Mouse (Mus musculus): Measurements from ENCODE around the gene Slc24a4.

The Slc24a4 gene

GRCm38 (mm10) chr12:102284618-102285159 is 156.2 kb downstream of the Slc24a4 start:
- no peak for TF ChIP-seq GATA4 (IDR thresholded peaks at IDR 0.05; ENCODE audit: insufficient replicate concordance, low read length)

DNA sequence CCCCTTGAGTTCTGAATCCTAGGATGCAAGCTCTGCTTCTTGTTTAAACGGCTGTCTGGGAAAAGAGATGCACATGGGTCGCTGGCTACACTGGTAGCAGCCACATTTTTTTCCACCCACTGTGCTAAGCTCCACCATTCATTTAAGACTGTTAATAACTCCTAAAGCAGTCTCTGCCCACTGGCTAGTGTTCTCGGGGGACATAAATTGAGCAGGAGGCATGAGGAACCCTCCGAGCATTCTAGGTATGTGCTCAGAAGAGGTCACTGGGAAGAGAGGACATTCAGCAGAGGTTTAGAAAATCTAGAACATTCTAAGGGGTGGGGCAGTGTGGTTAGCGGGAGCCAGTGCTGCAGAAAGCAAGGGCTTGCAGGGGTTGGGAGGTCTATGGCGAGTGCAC is 156.8 kb downstream of the Slc24a4 start:
- no peak for TF ChIP-seq GATA4 (IDR thresholded peaks at IDR 0.05; ENCODE audit: insufficient replicate concordance, low read length)

DNA sequence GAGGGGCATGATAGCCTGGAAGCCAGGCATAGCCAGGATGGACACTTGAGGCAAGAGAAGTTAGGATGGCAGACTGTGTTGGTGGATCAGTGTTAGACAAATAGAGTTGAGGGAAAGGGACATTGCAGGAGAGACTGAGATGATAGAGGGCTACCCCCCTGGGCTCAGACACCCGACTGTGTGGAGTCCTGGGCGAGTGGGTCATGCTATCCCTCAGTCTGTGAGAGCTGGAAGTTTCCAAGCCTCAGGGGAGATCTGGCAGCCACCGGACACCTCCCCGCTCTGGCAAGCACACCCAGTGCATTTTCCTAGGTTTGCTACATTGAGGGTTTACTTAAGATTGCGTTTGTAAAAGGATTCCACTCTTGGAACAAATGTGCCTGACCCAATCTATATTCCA is 157.2 kb downstream of the Slc24a4 start:
- no peak for TF ChIP-seq GATA4 (IDR thresholded peaks at IDR 0.05; ENCODE audit: insufficient replicate concordance, low read length)

- TF ChIP-seq GATA4 (IDR thresholded peaks at IDR 0.05; ENCODE audit: insufficient replicate concordance, low read length): peak; percentile 18; the same call in 1 of the 2 replicates
Observed at GRCm38 (mm10) chr12:102286681-102287414, 158.3 kb downstream of the Slc24a4 start.

DNA sequence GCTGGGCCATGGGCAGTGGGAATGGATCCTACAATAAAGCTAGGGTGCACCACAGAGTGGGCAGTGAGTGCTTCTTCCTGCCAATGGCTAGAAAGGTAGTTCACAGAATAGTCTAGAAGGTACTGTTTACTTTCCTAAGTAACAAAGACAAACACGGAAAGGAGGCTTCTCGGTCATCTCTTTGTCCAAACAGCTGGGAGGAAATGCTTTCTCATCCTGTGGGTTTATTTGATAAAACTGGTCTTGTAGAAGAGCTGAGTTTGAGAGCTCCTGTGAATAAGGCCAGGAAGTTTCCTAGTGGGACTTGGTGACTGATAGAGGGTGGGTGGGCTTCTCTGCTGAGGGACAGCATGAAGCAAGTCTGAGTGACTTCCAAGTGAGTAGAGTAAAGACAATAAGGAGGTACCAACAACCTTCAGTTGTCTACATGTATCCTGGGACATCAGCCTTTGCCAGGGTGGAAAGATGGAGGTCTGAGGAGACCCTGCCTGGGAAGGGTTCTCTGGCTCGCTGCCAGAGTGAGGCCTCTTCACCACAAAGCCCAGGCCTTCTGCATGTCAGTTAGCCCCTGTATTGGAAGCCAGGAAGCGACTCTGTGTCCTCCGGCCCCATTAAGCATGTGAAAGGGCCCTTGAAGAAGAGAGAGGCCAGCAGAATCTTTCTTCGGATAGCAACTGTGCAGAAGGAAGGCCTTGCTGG is 159.5 kb downstream of the Slc24a4 start:
- no peak for TF ChIP-seq GATA4 (IDR thresholded peaks at IDR 0.05; ENCODE audit: insufficient replicate concordance, low read length)

DNA sequence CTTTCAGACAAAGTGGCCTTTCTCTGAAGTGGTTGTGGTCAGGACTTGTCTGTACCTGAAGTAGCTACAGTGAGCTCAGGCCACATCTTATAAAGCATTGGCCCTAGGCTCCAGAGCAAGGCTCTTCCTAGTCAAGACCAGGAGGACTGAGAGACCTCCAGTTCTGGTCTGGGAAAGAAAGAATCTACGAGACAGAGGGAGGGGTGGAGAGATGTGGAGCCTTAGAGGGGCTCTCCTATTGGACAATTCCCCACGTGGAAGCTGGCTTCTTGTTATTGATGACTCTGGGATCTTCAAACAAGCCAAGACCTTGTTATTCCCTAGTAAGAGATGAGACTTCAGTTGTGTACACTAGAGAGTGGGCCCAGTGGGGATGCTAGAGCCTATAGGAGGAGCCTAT is 160.3 kb downstream of the Slc24a4 start:
- no peak for TF ChIP-seq GATA4 (IDR thresholded peaks at IDR 0.05; ENCODE audit: insufficient replicate concordance, low read length)

DNA sequence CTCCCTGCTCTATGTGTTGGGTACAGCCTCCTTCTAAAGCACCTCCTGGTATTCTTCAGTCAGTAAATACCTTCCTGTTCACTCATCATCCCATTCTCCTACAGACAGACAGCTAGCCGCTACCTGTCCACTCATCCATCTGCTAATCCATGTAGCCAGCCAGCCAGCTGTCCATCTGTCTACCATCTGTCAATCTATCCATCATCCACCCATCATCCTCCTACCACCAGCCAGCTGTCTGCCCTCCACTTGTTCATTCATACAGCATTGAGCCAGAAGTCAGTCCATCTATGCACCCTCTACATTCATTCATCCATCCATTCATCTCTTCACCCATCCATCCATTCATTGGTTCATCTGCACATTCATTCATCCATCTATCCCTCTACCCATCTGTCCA is 161.0 kb downstream of the Slc24a4 start:
- TF ChIP-seq GATA4 (IDR thresholded peaks at IDR 0.05; ENCODE audit: insufficient replicate concordance, low read length): no peak

DNA sequence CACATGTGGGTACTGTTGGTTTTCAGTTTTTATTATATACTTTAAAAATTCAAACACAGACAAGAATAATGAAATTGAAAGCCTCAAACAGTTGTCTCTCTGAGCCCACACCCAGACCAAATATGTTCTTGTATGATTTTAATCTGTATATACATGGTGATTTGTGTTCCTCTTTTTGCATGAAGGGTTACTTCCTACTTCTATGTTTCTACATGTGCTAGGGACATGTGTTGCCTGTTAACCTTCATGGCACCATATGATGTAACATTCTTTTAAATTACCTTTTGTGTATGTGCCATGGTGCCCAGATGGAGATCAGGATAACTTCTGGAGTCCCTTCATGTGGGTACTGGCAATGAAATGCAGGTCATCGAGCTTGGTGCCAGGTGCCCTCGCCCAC is 162.1 kb downstream of the Slc24a4 start:
- TF ChIP-seq GATA4 (IDR thresholded peaks at IDR 0.05; ENCODE audit: insufficient replicate concordance, low read length): no peak

GRCm38 (mm10) chr12:102291686-102292085 is 163.2 kb downstream of the Slc24a4 start:
- no peak for TF ChIP-seq GATA4 (IDR thresholded peaks at IDR 0.05; ENCODE audit: insufficient replicate concordance, low read length)

DNA sequence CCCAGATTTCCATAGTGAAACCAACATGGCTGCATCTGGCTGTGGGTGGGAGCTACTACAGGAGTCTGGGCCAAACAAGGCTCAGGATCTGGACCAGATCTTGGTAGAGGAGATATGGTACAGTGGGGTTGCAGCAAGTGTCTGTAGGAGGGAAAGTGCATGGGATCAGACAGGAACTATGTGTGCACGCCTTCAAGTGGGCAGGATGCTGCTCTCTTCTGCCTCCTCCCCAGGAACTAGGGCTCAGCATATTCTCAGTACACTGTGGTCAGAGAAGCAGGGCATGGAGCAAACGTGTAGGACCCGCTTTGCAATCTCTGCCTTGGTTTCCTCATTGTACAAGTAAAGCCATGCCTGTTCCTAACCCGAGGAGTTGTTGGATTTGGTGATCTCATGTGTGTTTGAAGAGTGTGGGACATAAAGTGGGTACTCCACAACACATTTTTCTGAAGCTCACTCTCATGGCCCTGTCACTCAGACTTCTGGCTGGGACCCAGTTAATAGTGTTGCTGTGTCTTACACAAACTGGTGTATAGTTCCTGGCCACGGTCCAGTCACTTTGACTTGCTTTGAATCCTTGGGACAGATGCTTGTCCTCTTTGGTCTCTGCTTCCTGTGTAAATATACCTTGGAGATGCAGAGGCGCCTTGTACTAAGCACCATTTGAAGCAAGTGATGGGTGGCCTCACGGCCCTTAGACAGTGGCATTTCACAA is 164.1 kb downstream of the Slc24a4 start:
- TF ChIP-seq GATA4 (IDR thresholded peaks at IDR 0.05; ENCODE audit: insufficient replicate concordance, low read length): no peak

DNA sequence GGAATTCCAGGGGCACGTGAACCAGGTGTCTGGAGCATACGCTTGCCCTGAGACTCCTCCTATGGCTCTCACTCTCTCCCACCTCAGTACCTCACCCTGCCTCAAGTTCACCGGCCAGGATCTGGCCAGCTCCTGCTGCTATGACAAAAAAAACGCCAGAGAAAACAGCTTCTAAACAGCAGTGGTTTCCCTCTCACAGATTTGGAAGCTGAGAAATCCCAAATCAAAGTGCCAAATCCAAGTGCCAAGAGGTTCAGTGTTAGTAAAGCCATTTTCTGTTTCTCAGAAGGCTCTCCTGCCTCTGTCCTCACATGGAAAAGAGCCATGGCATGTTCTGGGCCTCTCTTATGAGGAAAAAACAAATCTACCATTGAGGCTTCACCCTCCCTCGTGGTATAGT is 166.1 kb downstream of the Slc24a4 start:
- no peak for TF ChIP-seq GATA4 (IDR thresholded peaks at IDR 0.05; ENCODE audit: insufficient replicate concordance, low read length)

GRCm38 (mm10) chr12:102295230-102295629 is 166.7 kb downstream of the Slc24a4 start:
- no peak for TF ChIP-seq GATA4 (IDR thresholded peaks at IDR 0.05; ENCODE audit: insufficient replicate concordance, low read length)

DNA sequence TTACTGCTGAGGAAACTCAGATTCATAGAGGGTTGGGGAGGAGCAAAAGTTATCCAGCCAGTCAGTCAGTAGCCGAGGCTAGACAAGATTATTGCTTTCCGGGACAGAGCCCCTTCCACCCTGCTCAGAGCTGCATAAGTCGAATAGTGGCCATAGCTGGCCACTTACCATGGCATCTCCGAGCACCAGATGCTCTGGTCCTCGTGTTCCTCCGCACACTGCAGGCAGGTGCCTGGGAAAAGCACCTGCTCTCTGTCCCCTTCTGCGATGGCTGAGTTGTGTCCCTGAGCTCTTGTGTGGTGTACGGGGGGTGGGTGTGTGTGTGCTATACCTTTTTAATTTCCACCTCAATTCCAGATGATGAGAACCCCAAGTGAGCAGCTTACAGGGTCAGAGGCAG is 167.1 kb downstream of the Slc24a4 start:
- no peak for TF ChIP-seq GATA4 (IDR thresholded peaks at IDR 0.05; ENCODE audit: insufficient replicate concordance, low read length)

- no peak for TF ChIP-seq GATA4 (IDR thresholded peaks at IDR 0.05; ENCODE audit: insufficient replicate concordance, low read length)
Observed at GRCm38 (mm10) chr12:102296361-102296760, 167.8 kb downstream of the Slc24a4 start.

GRCm38 (mm10) chr12:102296967-102297366 is 168.4 kb downstream of the Slc24a4 start:
- TF ChIP-seq GATA4 (IDR thresholded peaks at IDR 0.05; ENCODE audit: insufficient replicate concordance, low read length): no peak

DNA sequence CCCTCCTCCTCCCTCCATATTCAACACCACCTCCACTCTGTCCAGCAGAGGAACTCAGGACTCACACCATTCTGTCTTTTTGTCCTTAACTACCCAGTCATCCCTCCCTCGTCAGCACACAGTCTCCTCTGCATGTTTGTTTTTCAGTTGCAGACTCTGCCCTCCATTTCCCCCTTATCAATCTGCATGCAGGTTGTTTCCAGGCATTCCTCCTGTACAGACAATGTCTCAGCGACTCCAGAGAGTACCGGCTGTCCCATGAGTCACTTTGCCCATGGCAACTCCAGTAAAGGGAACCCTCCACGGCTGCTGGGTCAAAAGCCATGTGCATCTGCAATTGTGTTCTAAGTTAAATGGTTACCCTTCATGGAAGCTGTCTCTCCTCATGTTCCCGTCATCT is 170.7 kb downstream of the Slc24a4 start:
- no peak for TF ChIP-seq GATA4 (IDR thresholded peaks at IDR 0.05; ENCODE audit: insufficient replicate concordance, low read length)

All from liver, adult (tissue).